Mouse (Mus musculus) limb, embryonic 15.5 days (tissue): ENCODE results near the gene Exoc3l2. TPM values are rescaled to one million over a fixed set of nuclear protein-coding genes. Genes with fewer than 3 reads are reported as not detected.

Source experiments
- ATAC-seq: fragments of 200-750 bp; cut with Nextera tagmentation; 2 replicates; pipeline ENCODE4 v1.8.0; 2017; ENCODE audit warnings: low read depth, moderate TSS enrichment; ENCODE audit not compliant: insufficient number of reproducible peaks, low FRiP score, low TSS enrichment
- H3K27ac ChIP-seq: fragments of 300-500 bp; sonication (generic); 2 replicates; pipeline ENCODE4 v1.5.1; 2015; ENCODE audit warnings: moderate library complexity, mild to moderate bottlenecking, inconsistent platforms
- H3K27me3 ChIP-seq: fragments of 300-500 bp; sonication (generic); 2 replicates; pipeline ENCODE4 v1.6.1; 2015; ENCODE audit warnings: inconsistent platforms
- H3K36me3 ChIP-seq: fragments of 300-500 bp; sonication (generic); 2 replicates; pipeline ENCODE4 v1.6.1; 2015; ENCODE audit warnings: inconsistent platforms
- H3K4me1 ChIP-seq: fragments of 300-500 bp; sonication (generic); 2 replicates; pipeline ENCODE4 v1.6.1; 2015; ENCODE audit warnings: inconsistent platforms
- H3K4me2 ChIP-seq: fragments of 300-500 bp; sonication (generic); 2 replicates; pipeline ENCODE4 v1.6.1; 2015; ENCODE audit warnings: mild to moderate bottlenecking, inconsistent platforms
- H3K4me3 ChIP-seq: fragments of 300-500 bp; sonication (generic); 2 replicates; pipeline ENCODE4 v1.5.1; 2015; ENCODE audit warnings: mild to moderate bottlenecking, inconsistent platforms
- H3K9ac ChIP-seq: fragments of 300-500 bp; sonication (generic); 2 replicates; pipeline ENCODE4 v1.6.1; 2015; ENCODE audit warnings: inconsistent platforms
- H3K9me3 ChIP-seq: fragments of 300-500 bp; sonication (generic); 2 replicates; pipeline ENCODE4 v1.6.1; 2016; ENCODE audit warnings: inconsistent platforms
- WGBS: fragments of 180-500 bp; shearing (Covaris S2); methylation state at CpG from one replicate; pipeline ENCODE4 v1.1.7; 2015; 5-methylcytosine and 5-hydroxymethylcytosine counted together
- polyA plus RNA-seq: library from polyadenylated mRNA; unstranded; fragments of >200 nt; fragmentation: Nextera tagmentation; extraction: Ambion mirVana; gene quantifications from 2 replicates; pipeline ENCODE4 v1.2.1, GENCODE M21; 2015

Exoc3l2 gene
- polyA plus RNA-seq, 1 experiment from 2014 or later = 1.4 TPM

DNA sequence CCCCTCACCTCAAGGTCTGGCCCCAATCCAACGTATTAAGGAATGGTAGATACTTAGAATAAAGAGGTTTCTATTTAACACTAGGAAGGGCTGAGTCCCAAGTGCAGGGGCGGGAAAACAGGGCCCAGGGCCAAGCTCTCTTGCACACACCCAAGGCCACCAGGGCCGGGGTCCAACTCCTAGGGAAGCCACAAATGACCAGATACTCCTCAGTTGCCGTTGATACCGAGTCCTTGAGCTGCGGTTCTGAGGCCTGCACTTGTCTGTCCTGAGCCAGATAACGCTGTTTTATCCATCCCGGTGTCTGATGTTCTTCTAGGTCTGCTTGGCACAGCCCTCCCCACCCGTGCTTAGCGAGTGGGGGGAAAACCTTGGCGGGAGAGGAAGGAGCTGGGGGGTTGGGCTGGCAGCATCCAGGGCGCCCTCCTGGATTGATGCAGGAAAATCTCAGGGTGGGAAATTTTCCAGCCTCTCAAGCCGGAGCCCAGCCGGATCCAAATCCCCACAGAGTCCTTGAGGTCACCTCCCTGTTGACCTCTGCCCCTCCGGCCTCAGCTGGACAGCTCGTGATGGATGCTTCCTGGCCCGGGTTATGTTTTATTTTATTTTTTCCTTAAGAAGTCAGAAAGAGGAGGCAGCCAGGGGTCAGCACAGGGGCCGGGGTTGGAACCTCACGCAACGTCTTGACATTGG lies 32.5 kb downstream of the Exoc3l2 start:
- no peaks in the 10 kb centered on the region for H3K9me3 ChIP-seq
- 54% methylated on average over 20 of the region's 20 CpGs for WGBS
- no peak overlapping the region for H3K4me2 ChIP-seq
- no peaks in the 10 kb centered on the region for H3K36me3 ChIP-seq
- H3K27me3 ChIP-seq = peaks cover 17% of the 10 kb centered on the region
- H3K27ac ChIP-seq = no peak overlapping the region
- no peak for ATAC-seq
- H3K4me1 ChIP-seq = peaks cover 23% of the 10 kb centered on the region
- no peak overlapping the region for H3K9ac ChIP-seq
- no peak overlapping the region for H3K4me3 ChIP-seq

DNA sequence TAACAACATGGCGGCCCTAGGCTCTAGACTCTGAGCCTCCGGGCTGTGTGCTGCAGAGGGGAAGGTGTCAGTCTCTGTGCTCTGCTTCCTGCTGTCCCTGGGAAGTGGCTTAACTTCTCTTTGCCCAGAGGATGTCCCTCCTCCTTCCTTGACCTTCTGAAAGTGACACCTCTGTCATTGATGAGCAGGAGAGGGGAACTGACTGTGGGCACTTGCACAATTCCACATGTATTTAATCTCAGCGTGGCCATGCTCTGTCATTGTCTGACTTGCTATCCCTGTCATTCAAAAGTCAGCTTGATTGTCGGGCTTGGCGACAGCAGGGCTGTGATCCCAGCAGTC lies 33.1 kb downstream of the Exoc3l2 start:
- WGBS = 76% methylated on average over 5 of the region's 5 CpGs

DNA sequence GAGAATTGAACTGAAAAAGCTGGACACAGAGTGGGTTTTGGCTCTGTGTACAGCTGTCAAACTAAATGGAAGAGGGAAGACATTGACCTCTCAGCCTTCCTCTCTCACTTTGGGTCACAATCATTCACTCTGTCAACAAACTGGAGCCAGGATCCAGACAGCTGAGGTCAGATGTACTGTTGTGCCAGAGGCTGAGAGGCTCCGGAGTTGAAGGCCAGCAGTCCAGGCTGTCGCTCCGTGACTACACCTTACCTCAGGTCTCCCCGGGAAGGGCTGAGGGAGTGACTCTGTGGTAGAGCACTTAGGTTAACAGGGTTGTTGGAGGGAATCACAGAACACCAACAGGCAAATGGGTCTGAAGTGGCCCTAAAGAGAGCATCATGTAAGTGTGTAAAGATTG lies 35.2 kb downstream of the Exoc3l2 start:
- peaks cover 18% of the 10 kb centered on the region; the same call in 1 of the 2 replicates for H3K4me1 ChIP-seq
- no peak overlapping the region for H3K9ac ChIP-seq
- no peak for ATAC-seq
- no peak overlapping the region for H3K4me3 ChIP-seq
- no peak overlapping the region for H3K27ac ChIP-seq
- H3K36me3 ChIP-seq = no peaks in the 10 kb centered on the region
- no peak overlapping the region for H3K4me2 ChIP-seq
- WGBS = 71% methylated on average over 4 of the region's 4 CpGs
- no peaks in the 10 kb centered on the region for H3K27me3 ChIP-seq
- no peaks in the 10 kb centered on the region for H3K9me3 ChIP-seq

More for the DNA sequence above, 33.1 kb downstream of the Exoc3l2 start:
- H3K4me3 ChIP-seq = no peak overlapping the region
- H3K9me3 ChIP-seq = no peaks in the 10 kb centered on the region
- H3K36me3 ChIP-seq = no peaks in the 10 kb centered on the region
- H3K4me1 ChIP-seq = peaks cover 23% of the 10 kb centered on the region
- ATAC-seq = no peak
- peaks cover 12% of the 10 kb centered on the region for H3K27me3 ChIP-seq
- H3K9ac ChIP-seq = no peak overlapping the region
- H3K4me2 ChIP-seq = no peak overlapping the region
- no peak overlapping the region for H3K27ac ChIP-seq

DNA sequence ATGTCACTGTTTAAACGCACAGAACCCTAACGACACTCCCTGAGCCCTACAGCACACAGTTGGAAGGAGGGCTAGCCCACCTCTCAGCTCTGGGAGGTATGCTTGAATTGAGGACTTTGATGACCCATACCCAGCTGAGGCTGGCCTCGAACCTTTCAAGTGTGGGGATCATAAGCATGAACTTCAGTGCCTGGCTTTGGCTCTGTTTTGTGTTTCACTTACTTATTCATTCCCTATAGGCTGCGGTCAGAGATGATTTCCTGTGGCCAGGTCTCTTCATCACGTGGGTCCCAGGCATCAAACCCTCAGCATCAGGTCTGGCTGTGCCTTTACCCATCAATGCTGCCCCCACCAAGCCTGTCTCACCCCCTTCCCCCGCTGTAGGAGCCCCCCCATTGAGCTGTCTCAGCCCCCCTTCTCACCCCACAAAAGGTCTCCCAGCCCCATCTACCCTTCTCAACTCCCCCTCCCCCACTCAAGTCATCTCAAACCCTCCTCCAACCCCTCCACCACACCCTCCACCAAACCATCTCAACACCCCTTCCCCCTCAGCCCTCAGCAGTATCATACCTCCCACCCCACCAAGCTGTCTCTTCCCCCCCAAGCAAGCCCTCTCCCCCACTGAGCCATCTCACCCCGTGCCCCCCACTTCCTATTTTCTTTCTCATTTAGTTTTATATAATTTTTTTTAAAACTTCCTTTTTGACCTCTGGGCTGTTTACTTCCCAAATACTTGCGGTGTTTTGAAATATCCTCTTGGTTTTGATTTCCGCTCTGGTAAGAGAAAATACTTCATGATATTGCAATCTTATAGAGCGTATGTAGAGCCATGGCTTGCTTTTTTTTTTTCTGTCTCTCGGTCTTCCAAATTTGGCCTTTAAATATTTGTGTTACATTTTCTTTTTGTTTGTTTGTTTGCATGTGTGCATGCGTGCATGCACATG lies 37.6 kb downstream of the Exoc3l2 start:
- Histone ChIP-seq H3K9me3 (no peaks in the 10 kb centered on the region), H3K27me3 (no peaks in the 10 kb centered on the region), H3K27ac (no peak overlapping the region), H3K9ac (no peak overlapping the region), H3K36me3 (no peaks in the 10 kb centered on the region), H3K4me2 (no peak overlapping the region), H3K4me3 (no peak overlapping the region), H3K4me1 (peaks cover 11% of the 10 kb centered on the region; the same call in 1 of the 2 replicates)
- 70% methylated on average over 12 of the region's 12 CpGs for WGBS
- ATAC-seq = no peak

DNA sequence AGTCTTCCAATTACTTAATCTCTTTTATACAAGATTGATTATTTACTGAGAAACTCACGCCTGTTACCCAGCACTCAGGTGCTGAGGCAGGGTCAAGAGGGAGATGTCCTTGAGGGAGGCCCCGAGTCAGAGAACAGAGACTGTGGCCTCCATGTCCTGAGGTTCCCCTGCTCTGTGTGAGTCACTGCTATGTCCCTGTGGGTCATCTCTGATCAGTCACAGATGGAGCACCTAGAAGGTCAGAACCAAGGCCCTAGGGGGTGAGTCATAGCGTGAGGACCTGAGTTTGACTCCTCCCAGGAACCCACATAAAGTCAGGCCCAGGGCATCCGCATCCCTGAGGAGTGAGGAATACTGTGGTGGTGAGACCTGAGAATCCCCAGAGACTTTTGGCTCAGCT lies 38.5 kb downstream of the Exoc3l2 start:
- no peak for ATAC-seq
- no peaks in the 10 kb centered on the region for H3K9me3 ChIP-seq
- no peaks in the 10 kb centered on the region for H3K27me3 ChIP-seq
- no peak overlapping the region for H3K27ac ChIP-seq
- no peaks in the 10 kb centered on the region for H3K36me3 ChIP-seq
- H3K4me1 ChIP-seq = peaks cover 8% of the 10 kb centered on the region
- 76% methylated on average over 4 of the region's 4 CpGs for WGBS
- no peak overlapping the region for H3K4me2 ChIP-seq
- H3K4me3 ChIP-seq = no peak overlapping the region
- no peak overlapping the region for H3K9ac ChIP-seq

DNA sequence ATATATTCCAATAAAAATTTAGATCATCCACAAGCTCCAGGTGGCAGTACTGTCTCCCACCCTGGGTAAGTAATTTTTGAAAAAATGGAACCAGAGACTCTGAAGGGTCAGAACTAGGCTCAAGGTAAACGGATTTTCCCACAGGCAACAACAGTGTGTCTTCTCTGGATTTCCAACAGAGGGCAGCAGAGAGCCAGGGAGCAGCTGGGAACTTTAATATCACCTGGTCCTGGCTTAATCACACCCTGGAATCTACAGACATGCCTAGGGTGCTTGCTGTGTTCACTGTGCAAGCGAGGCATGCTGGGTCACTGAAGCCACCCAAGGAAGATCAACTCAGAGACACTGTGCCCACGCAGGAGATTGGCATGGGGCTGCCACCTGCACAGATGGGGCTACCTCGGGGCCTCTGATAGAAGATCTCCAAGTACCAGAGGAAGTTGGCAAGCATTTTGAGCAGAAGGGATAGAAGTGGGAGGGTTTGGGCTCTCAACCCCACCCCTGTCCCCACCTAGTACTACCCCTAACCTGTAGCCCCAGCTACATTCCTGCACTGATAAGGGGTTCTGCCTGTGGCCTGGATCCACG lies 40.4 kb downstream of the Exoc3l2 start:
- Histone ChIP-seq H3K4me2 (no peak overlapping the region), H3K36me3 (no peaks in the 10 kb centered on the region), H3K4me3 (no peak overlapping the region), H3K9ac (no peak overlapping the region), H3K27me3 (no peaks in the 10 kb centered on the region), H3K9me3 (no peaks in the 10 kb centered on the region), H3K4me1 (peaks cover 20% of the 10 kb centered on the region), H3K27ac (no peak overlapping the region)
- ATAC-seq = no peak
- 31% methylated on average over 5 of the region's 5 CpGs for WGBS

DNA sequence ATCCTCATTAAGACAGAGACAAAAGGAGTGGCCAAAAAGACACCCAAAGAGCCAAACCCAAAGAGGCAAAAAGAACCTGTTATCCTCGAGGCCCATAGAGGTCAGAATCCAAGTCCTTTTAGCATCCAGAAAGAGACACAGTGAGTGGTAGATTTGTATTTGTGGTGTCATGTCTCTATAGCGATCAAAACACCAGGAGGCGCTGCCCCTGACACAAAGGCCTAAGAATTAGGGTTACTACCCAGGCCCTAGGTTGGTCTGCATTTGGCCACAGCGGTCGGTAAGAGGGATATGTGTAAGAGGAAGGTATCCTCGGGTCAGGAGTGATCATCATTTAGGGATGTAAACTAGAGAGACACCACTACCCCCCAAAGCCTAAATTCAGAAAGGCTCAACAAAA lies 43.2 kb downstream of the Exoc3l2 start:
- 33% methylated on average over 6 of the region's 6 CpGs for WGBS
- Histone ChIP-seq H3K4me3 (peak overlapping the region; percentile 58), H3K27me3 (no peaks in the 10 kb centered on the region), H3K9me3 (no peaks in the 10 kb centered on the region), H3K36me3 (no peaks in the 10 kb centered on the region), H3K4me1 (peaks cover 26% of the 10 kb centered on the region), H3K9ac (no peak overlapping the region), H3K4me2 (peak overlapping the region; percentile 89; the same call in 1 of the 2 replicates), H3K27ac (no peak overlapping the region)
- no peak for ATAC-seq

DNA sequence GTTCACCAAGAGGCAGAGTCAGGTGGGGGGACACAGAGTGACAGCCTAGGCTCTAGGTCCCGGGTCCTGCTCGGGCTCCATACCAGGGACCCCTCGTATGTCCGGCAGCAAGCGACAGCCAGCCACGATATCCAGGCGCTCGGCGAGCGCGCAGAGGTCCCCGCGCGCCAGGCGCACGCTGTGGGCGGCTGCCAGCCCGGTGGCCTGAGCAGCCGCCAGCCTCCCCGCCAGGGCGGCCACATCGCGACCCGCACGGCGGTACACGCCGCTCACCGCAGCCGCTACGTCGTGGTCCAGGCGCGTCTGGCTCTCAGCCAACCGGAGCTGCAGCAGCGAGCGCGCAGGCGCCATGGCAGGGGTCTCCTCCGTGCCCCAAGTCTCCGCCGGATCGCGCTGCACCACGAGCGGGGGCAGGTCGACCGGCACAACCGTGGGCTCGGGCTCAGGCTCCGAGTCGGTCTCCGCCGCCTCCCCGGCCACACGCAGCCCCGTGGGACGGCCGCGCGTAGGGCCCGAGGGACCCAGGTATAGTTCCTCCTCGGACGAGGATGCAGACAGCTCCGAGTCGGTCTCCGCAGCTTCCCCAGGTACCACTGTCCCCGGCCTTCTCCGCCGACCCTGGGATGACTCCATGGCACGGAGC lies 44.0 kb downstream of the Exoc3l2 start:
- peak overlapping the region; percentile 54 for H3K9ac ChIP-seq
- under 1% methylated on average over 70 of the region's 71 CpGs for WGBS
- H3K4me2 ChIP-seq = peak overlapping the region; percentile 89
- H3K27ac ChIP-seq = no peak overlapping the region
- ATAC-seq = no peak
- peaks cover 26% of the 10 kb centered on the region for H3K4me1 ChIP-seq
- no peaks in the 10 kb centered on the region for H3K9me3 ChIP-seq
- H3K27me3 ChIP-seq = no peaks in the 10 kb centered on the region
- H3K4me3 ChIP-seq = peak overlapping the region; percentile 58
- H3K36me3 ChIP-seq = no peaks in the 10 kb centered on the region

DNA sequence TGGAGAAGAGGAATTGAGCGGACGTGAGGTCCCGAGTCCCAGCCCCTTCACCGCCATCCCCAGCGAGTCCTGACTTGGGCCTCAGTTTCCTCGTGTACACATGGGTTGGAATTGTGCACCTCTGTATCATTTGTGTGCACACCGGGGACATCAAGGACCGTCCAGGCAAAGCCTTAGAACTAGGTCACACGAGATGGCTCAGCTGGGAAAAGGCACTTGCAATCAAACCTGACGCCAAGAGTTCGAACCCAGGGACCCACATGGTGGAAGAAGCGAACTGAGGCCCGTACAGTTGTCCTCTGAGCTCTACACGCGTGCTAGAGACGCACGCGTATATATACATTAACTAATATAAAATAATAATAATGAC lies 44.5 kb downstream of the Exoc3l2 start:
- peak overlapping the region; percentile 56; the same call in 1 of the 2 replicates for H3K9ac ChIP-seq
- 0 out of 2 replicates have a peak overlapping the region, but pooled peaks have one; percentile 78 for H3K27ac ChIP-seq
- WGBS = 2% methylated on average over 18 of the region's 18 CpGs

DNA sequence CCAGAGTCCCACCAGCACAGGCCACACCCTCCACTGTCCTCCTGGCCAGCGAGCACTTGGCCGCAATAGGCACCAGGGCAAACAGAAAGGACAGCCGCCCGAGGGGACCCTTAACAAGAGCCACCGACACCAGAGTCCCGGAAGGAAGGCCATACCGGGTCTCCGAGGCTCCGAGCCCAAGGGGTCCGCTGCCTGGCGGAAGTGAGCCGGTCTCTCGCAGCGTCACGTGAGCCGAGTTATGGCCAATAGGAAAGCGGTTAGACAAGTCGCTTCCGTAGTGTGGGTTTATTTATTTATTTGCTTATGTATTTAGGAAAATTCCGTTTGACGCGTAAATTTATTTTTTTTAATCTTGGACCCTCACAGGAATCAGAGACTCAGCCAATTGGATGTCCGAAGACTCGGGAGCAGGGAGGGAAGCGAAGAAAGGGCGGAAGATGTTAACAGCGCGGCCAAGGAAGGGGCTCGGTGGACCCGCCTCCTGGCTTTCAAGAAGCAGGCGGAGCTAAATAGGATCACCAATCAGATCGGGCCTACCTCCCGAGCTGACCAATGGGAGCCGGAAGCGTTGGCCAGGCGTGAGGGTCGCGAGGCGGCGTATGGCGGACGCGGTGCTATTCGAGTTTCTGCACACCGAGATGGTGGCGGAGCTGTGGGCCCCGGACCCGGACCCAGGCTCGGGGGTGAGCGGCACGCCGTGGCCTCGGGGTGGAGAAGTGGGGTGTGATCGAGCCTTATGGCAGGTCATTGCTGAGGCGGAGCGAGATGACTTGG lies 45.2 kb downstream of the Exoc3l2 start, which contains the start of the genes Bloc1s3 and Trappc6a:
Gene Bloc1s3 (minus strand): TSS at position 218 of the 774 bp plus-strand sequence.
Gene Trappc6a (plus strand): TSS at position 246 of the 774 bp plus-strand sequence.
- WGBS = under 1% methylated on average over 56 of the region's 56 CpGs
- H3K9ac ChIP-seq = peak within 1 kb of the TSS; percentile 60
- no peaks in the 10 kb centered on the region for H3K9me3 ChIP-seq
- no peaks in the 10 kb centered on the region for H3K27me3 ChIP-seq
- peak within 1 kb of the TSS; percentile 89 for H3K4me2 ChIP-seq
- peak; percentile 91 for ATAC-seq
- no peaks in the 10 kb centered on the region for H3K36me3 ChIP-seq
- peak within 1 kb of the TSS; percentile 78; the same call in 1 of the 2 replicates for H3K27ac ChIP-seq
- peaks cover 26% of the 10 kb centered on the region for H3K4me1 ChIP-seq
- H3K4me3 ChIP-seq = peak within 1 kb of the TSS; percentile 58

More for the DNA sequence above, 44.5 kb downstream of the Exoc3l2 start:
- Histone ChIP-seq H3K9me3 (no peaks in the 10 kb centered on the region), H3K4me1 (peaks cover 26% of the 10 kb centered on the region), H3K4me2 (peak overlapping the region; percentile 89), H3K4me3 (peak overlapping the region; percentile 58), H3K36me3 (no peaks in the 10 kb centered on the region), H3K27me3 (no peaks in the 10 kb centered on the region)
- no peak for ATAC-seq
